Mouse (Mus musculus) heart, embryonic 14.5 days (tissue): ENCODE measurements at regions not wholly inside any gene's neighbourhood (a gene's known extent, or its start where the extent isn't known, plus 50 kb on each side); places are given as distances from the start of the nearest gene placed in this dataset.

Source experiments
- ATAC-seq: fragments of 200-750 bp; cut with Nextera tagmentation; 2 replicates; pipeline ENCODE4 v1.8.0; 2017; ENCODE audit warnings: low read depth, moderate TSS enrichment; ENCODE audit not compliant: insufficient number of reproducible peaks, insufficient read depth, low FRiP score
- H3K27ac ChIP-seq, 2 experiments: fragments of 200-500 bp in 1 of 2; fragments of 300-500 bp in 1 of 2; sonication (generic) in 1 of 2; replicated peaks in 1 of 2; 2 replicates each; pipeline ENCODE4 v1.5.1; 2012 to 2014; ENCODE audit warnings: low read depth in 2 of 2, low read length in 2 of 2, control low read depth in 1 of 2, mild to moderate bottlenecking in 1 of 2, mixed read lengths in 1 of 2; ENCODE audit not compliant: control insufficient read depth in 1 of 2, insufficient read depth in 1 of 2
- H3K27me3 ChIP-seq: fragments of 300-500 bp; sonication (generic); 2 replicates; pipeline ENCODE4 v1.6.1; 2014; ENCODE audit warnings: mild to moderate bottlenecking, low read length, control low read depth; ENCODE audit not compliant: control insufficient read depth, insufficient read depth
- H3K36me3 ChIP-seq: fragments of 300-500 bp; sonication (generic); 2 replicates; pipeline ENCODE4 v1.6.1; 2014; ENCODE audit warnings: mild to moderate bottlenecking, control low read depth, low read length, mixed read lengths; ENCODE audit not compliant: control insufficient read depth, insufficient read depth
- H3K4me1 ChIP-seq, 2 experiments: fragments of 200-500 bp in 1 of 2; fragments of 300-500 bp in 1 of 2; sonication (generic) in 1 of 2; 2 replicates each; pipeline ENCODE4 v1.6.1; 2012 to 2014; ENCODE audit warnings: low read length in 2 of 2, control low read depth in 1 of 2, mixed read lengths in 1 of 2; ENCODE audit not compliant: control insufficient read depth in 2 of 2, insufficient read depth in 2 of 2
- H3K4me2 ChIP-seq: fragments of 300-500 bp; sonication (generic); 2 replicates; pipeline ENCODE4 v1.6.1; 2014; ENCODE audit warnings: mild to moderate bottlenecking, low read length
- H3K4me3 ChIP-seq, 2 experiments: fragments of 200-500 bp in 1 of 2; fragments of 300-500 bp in 1 of 2; sonication (generic) in 1 of 2; 2 replicates each; pipeline ENCODE4 v1.5.1; 2012 to 2014; ENCODE audit warnings: low read length in 2 of 2, mild to moderate bottlenecking in 2 of 2, control low read depth in 1 of 2, low read depth in 1 of 2, moderate library complexity in 1 of 2; ENCODE audit not compliant: control insufficient read depth in 1 of 2, insufficient read depth in 1 of 2
- H3K9ac ChIP-seq: fragments of 300-500 bp; sonication (generic); 2 replicates; pipeline ENCODE4 v1.6.1; 2014; ENCODE audit warnings: mild to moderate bottlenecking, low read length
- H3K9me3 ChIP-seq: fragments of 300-500 bp; sonication (generic); 2 replicates; pipeline ENCODE4 v1.6.1; 2016; ENCODE audit warnings: low read length, control low read depth; ENCODE audit not compliant: control insufficient read depth
- WGBS: fragments of 180-500 bp; shearing (Covaris S2); extraction: QIAGEN DNeasy Blood & Tissue Kit; methylation state at CpG from one replicate; pipeline ENCODE4 v1.1.7; 2014; 5-methylcytosine and 5-hydroxymethylcytosine counted together

GRCm38 (mm10) chr13:52150281-52150680 is 303.8 kb downstream of the Gadd45g start:
- WGBS = 90% methylated on average over 8 of the region's 8 CpGs
- H3K9me3 ChIP-seq = peaks cover 10% of the 10 kb centered on the region; the same call in 1 of the 2 replicates
- no peaks in the 10 kb centered on the region for H3K36me3 ChIP-seq
- no peak overlapping the region for H3K9ac ChIP-seq
- H3K4me1 ChIP-seq = peaks cover 7 to 9% of the 10 kb centered on the region in 2 experiments; a peak in 3 of 4 replicates
- H3K4me2 ChIP-seq = no peak overlapping the region
- no peak for ATAC-seq
- H3K27me3 ChIP-seq = no peaks in the 10 kb centered on the region
- no peak overlapping the region for H3K27ac ChIP-seq
- no peak overlapping the region for H3K4me3 ChIP-seq

GRCm38 (mm10) chr13:52151777-52152176 is 305.3 kb downstream of the Gadd45g start:
- Histone ChIP-seq H3K9me3 (0 out of 2 replicates have a peak, but pooled peaks cover 6% of the 10 kb centered on the region), H3K27me3 (no peaks in the 10 kb centered on the region), H3K36me3 (no peaks in the 10 kb centered on the region), H3K27ac (no peak overlapping the region), H3K4me1 (peaks cover 12 to 17% of the 10 kb centered on the region in 2 experiments; a peak in 3 of 4 replicates), H3K4me2 (no peak overlapping the region), H3K9ac (no peak overlapping the region), H3K4me3 (no peak overlapping the region)
- ATAC-seq = no peak
- 75% methylated on average over 11 of the region's 11 CpGs for WGBS

- no peaks in the 10 kb centered on the region for H3K36me3 ChIP-seq
- no peak overlapping the region for H3K27ac ChIP-seq
- WGBS = 46% methylated on average over 4 of the region's 4 CpGs
- no peak for ATAC-seq
- no peak overlapping the region for H3K4me3 ChIP-seq
- H3K4me1 ChIP-seq = peaks cover 12 to 17% of the 10 kb centered on the region in 2 experiments; a peak in 3 of 4 replicates
- H3K27me3 ChIP-seq = no peaks in the 10 kb centered on the region
- H3K4me2 ChIP-seq = no peak overlapping the region
- H3K9ac ChIP-seq = no peak overlapping the region
- 0 out of 2 replicates have a peak, but pooled peaks cover 6% of the 10 kb centered on the region for H3K9me3 ChIP-seq
These were observed 305.7 kb downstream of the Gadd45g start for GRCm38 (mm10) chr13:52152221-52152620.

GRCm38 (mm10) chr13:52153030-52153429 is 306.6 kb downstream of the Gadd45g start:
- H3K27ac ChIP-seq = no peak overlapping the region
- H3K9me3 ChIP-seq = 0 out of 2 replicates have a peak, but pooled peaks cover 6% of the 10 kb centered on the region
- 84% methylated on average over 4 of the region's 4 CpGs for WGBS
- H3K4me1 ChIP-seq = peaks cover 12 to 17% of the 10 kb centered on the region in 2 experiments; a peak in 3 of 4 replicates
- no peak for ATAC-seq
- H3K4me2 ChIP-seq = no peak overlapping the region
- H3K9ac ChIP-seq = no peak overlapping the region
- H3K4me3 ChIP-seq = no peak overlapping the region
- H3K27me3 ChIP-seq = no peaks in the 10 kb centered on the region
- H3K36me3 ChIP-seq = no peaks in the 10 kb centered on the region

GRCm38 (mm10) chr13:52153576-52153975 is 307.1 kb downstream of the Gadd45g start:
- H3K27ac ChIP-seq = no peak overlapping the region
- H3K4me2 ChIP-seq = no peak overlapping the region
- H3K36me3 ChIP-seq = no peaks in the 10 kb centered on the region
- no peak overlapping the region for H3K9ac ChIP-seq
- no peak for ATAC-seq
- H3K4me3 ChIP-seq = no peak overlapping the region
- no peaks in the 10 kb centered on the region for H3K27me3 ChIP-seq
- H3K4me1 ChIP-seq = peaks cover 12 to 17% of the 10 kb centered on the region in 2 experiments; a peak in 3 of 4 replicates
- 43% methylated on average over 4 of the region's 4 CpGs for WGBS
- 0 out of 2 replicates have a peak, but pooled peaks cover 6% of the 10 kb centered on the region for H3K9me3 ChIP-seq

- no peaks in the 10 kb centered on the region for H3K36me3 ChIP-seq
- no peak overlapping the region for H3K4me3 ChIP-seq
- ATAC-seq = no peak
- peaks cover 12 to 17% of the 10 kb centered on the region in 2 experiments; a peak in 3 of 4 replicates for H3K4me1 ChIP-seq
- H3K27ac ChIP-seq = no peak overlapping the region
- no peak overlapping the region for H3K4me2 ChIP-seq
- H3K27me3 ChIP-seq = no peaks in the 10 kb centered on the region
- H3K9me3 ChIP-seq = 0 out of 2 replicates have a peak, but pooled peaks cover 6% of the 10 kb centered on the region
- WGBS = 77% methylated on average over 5 of the region's 5 CpGs
- no peak overlapping the region for H3K9ac ChIP-seq
These were observed 307.8 kb downstream of the Gadd45g start for GRCm38 (mm10) chr13:52154111-52154843.

- WGBS = 68% methylated on average over 14 of the region's 14 CpGs
- Histone ChIP-seq H3K9ac (no peak overlapping the region), H3K9me3 (0 out of 2 replicates have a peak, but pooled peaks cover 3% of the 10 kb centered on the region), H3K36me3 (no peaks in the 10 kb centered on the region), H3K27ac (no peak overlapping the region), H3K4me3 (no peak overlapping the region), H3K4me2 (no peak overlapping the region), H3K27me3 (no peaks in the 10 kb centered on the region), H3K4me1 (peaks cover 12 to 17% of the 10 kb centered on the region in 2 experiments; a peak in 3 of 4 replicates)
- no peak for ATAC-seq
These were observed 308.5 kb downstream of the Gadd45g start for GRCm38 (mm10) chr13:52154844-52155587.
